Mouse (Mus musculus) lung, adult 2 months (tissue): Measurements from ENCODE around the gene Prr14.

Experiments used
- CTCF ChIP-seq: fragments of 200-500 bp; IDR thresholded peaks from 2 replicates; pipeline ENCODE4 v1.5.1; 2011; ENCODE audit warnings: mild to moderate bottlenecking, low read length, control low read depth; ENCODE audit not compliant: insufficient read depth
- POLR2A ChIP-seq: fragments of 200-500 bp; IDR thresholded peaks from 2 replicates; pipeline ENCODE4 v1.6.1; 2011; ENCODE audit warnings: low read depth, mild to moderate bottlenecking, control low read depth, low read length, borderline replicate concordance; ENCODE audit errors: extremely low read depth

- TF ChIP-seq CTCF (no peak), POLR2A (no peak)
Measured at GRCm38 (mm10) chr7:127515846-127516245, 56.4 kb downstream of the Prr14 start.
